Comparison of ENCODE assay signal across 11 mouse cellular contexts in the genomic region with DNA sequence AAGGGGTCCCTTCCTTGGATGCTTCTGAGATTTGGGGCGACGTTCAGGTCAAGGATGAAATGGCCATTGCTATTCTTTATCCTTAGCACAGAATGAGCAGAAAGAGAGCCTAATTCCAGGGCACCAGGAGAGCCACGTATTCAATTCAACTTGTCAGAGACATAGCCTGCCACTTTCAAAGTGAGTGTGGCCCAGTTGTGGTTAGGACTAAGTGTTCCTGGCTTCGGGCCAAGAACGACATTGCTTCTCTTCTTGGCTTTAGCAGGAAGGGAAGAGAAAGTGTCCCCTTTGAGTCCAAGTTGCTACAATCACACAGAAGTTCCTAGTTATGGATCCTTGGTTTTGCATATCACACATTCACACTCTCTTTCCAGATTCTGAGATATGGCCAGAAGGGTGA.
DNase-seq lines count a peak whose midpoint lies in the region; ATAC-seq and TF ChIP-seq lines count a peak whose summit lies in the region.
"Had no signal": no experiment of that assay in that cellular context is flagged by ENCODE, and none has a peak within 500 bp of the region (broad histone marks: within the 10 kb centered on the region; RNA-seq: fewer than 3 reads in every experiment).

No protein-coding gene starts in this region.

- H3K4me2 ChIP-seq in heart, embryonic 11.5 days: no peak overlapping the region
- H3K4me2 ChIP-seq in lung, embryonic 14.5 days: 0 out of 2 replicates have a peak overlapping the region, but pooled peaks have one; percentile 7
- H3K4me2 ChIP-seq: liver, embryonic 13.5 days; neural tube, embryonic 13.5 days had no signal

- H3K27me3 ChIP-seq in heart, embryonic 11.5 days (ENCODE audit: control insufficient read depth, insufficient read depth, low read length): no peaks in the 10 kb centered on the region
- no peaks in the 10 kb centered on the region for H3K27me3 ChIP-seq in lung, embryonic 14.5 days (ENCODE audit: insufficient read depth, low read length)
- H3K27me3 ChIP-seq: CH12.LX; liver, embryonic 13.5 days; neural tube, embryonic 13.5 days had no signal

- no peaks in the 10 kb centered on the region for H3K9me3 ChIP-seq in heart, embryonic 11.5 days (replicated peaks; ENCODE audit: control insufficient read depth, low read length)
- H3K9me3 ChIP-seq in lung, embryonic 14.5 days (ENCODE audit: low read depth, low read length): no peaks in the 10 kb centered on the region
- H3K9me3 ChIP-seq: liver, embryonic 13.5 days; neural tube, embryonic 13.5 days had no signal

- H3K36me3 ChIP-seq in heart, embryonic 11.5 days (ENCODE audit: control insufficient read depth, insufficient read depth, low read length): no peaks in the 10 kb centered on the region
- H3K36me3 ChIP-seq in lung, embryonic 14.5 days (ENCODE audit: insufficient read depth): no peaks in the 10 kb centered on the region
- H3K36me3 ChIP-seq: liver, embryonic 13.5 days; neural tube, embryonic 13.5 days had no signal

- H3K27ac ChIP-seq in heart, embryonic 11.5 days (ENCODE audit: low read depth, low read length): no peak overlapping the region
- no peak overlapping the region for H3K27ac ChIP-seq in lung, embryonic 14.5 days (ENCODE audit: low read depth)
- H3K27ac ChIP-seq: liver, embryonic 13.5 days; neural tube, embryonic 13.5 days had no signal

- peaks cover 8% of the 10 kb centered on the region; the same call in 1 of the 2 replicates for H3K4me1 ChIP-seq in heart, embryonic 11.5 days (ENCODE audit: control insufficient read depth, insufficient read depth, low read length)
- peaks cover 3% of the 10 kb centered on the region; the same call in 1 of the 2 replicates for H3K4me1 ChIP-seq in lung, embryonic 14.5 days (ENCODE audit: insufficient read depth)
- H3K4me1 ChIP-seq: liver, embryonic 13.5 days; neural tube, embryonic 13.5 days had no signal

- TF ChIP-seq CTCF in lung, embryonic 14.5 days (IDR thresholded peaks at IDR 0.05; ENCODE audit: low read depth): no peak

- 40% methylated on average over 5 of the region's 5 CpGs for WGBS in heart, embryonic 11.5 days (ENCODE audit: insufficient replicate concordance)
- WGBS in lung, embryonic 14.5 days: 32% methylated on average over 5 of the region's 5 CpGs

- no peak overlapping the region for H3K4me3 ChIP-seq in heart, embryonic 11.5 days (ENCODE audit: low read depth, low read length)
- H3K4me3 ChIP-seq in lung, embryonic 14.5 days (ENCODE audit: low read depth, low read length): no peak overlapping the region
- H3K4me3 ChIP-seq: liver, embryonic 13.5 days; neural tube, embryonic 13.5 days had no signal

- H3K9ac ChIP-seq in heart, embryonic 11.5 days (ENCODE audit: low read depth, low read length): no peak overlapping the region
- no peak overlapping the region for H3K9ac ChIP-seq in lung, embryonic 14.5 days
- H3K9ac ChIP-seq: liver, embryonic 13.5 days; neural tube, embryonic 13.5 days had no signal

- ATAC-seq in heart, embryonic 11.5 days (replicated peaks; ENCODE audit: insufficient number of reproducible peaks, low FRiP score, low TSS enrichment): no peak
- peak; percentile 78 for ATAC-seq in granulocyte monocyte progenitor cell, adult 5-6 weeks (replicated peaks; ENCODE audit: poor library complexity, severe bottlenecking)
- no peak; the same call in 1 of the 2 replicates for ATAC-seq in lung, embryonic 14.5 days (ENCODE audit: insufficient read depth)
- ATAC-seq in cerebellum, adult (ENCODE audit: insufficient number of reproducible peaks, low FRiP score, low TSS enrichment): no peak

- peak; percentile 78 to 82 for DNase-seq in heart, adult 18-20 months
- DNase-seq in Muller cell, postnatal 12 days (ENCODE audit: inconsistent ontology term): peak; percentile 58
- DNase-seq in lung, embryonic 14.5 days: peak; percentile 89
- no peak for DNase-seq in thymus, postnatal 0 days (ENCODE audit: low spot score)
- no peak for DNase-seq in T-cell, adult 2 months (ENCODE audit: low spot score)
- DNase-seq: liver, embryonic 13.5 days had no signal

Comparison
In these comparisons a context has a peak if more than half of its experiments do, and no peak if none do; other contexts are left out.
1. DNase-seq: peak in heart, adult 18-20 months (2 of 2), Muller cell, postnatal 12 days (single experiment) and lung, embryonic 14.5 days (single experiment); none in thymus, postnatal 0 days (single experiment) and T-cell, adult 2 months (single experiment).